Mouse (Mus musculus) olfactory bulb, adult 2 months (tissue): ENCODE results near the gene Prr7.

Experiments
- CTCF ChIP-seq: fragments of 200-500 bp; IDR thresholded peaks from 2 replicates; pipeline ENCODE4 v1.5.1; 2012; ENCODE audit warnings: low read depth, mild to moderate bottlenecking, low read length, moderate library complexity; ENCODE audit not compliant: insufficient read depth
- POLR2A ChIP-seq: fragments of 200-500 bp; IDR thresholded peaks from 2 replicates; pipeline ENCODE4 v1.6.1; 2012; ENCODE audit warnings: mild to moderate bottlenecking, low read depth, low read length, moderate library complexity; ENCODE audit not compliant: insufficient read depth

GRCm38 (mm10) chr13:55447543-55447943 is 16.5 kb upstream of the Prr7 start:
- TF ChIP-seq CTCF (no peak), POLR2A (no peak)
